Mouse (Mus musculus) forebrain, postnatal 0 days (tissue): ENCODE results near the gene Zscan2. TPM values are rescaled to one million over a fixed set of nuclear protein-coding genes. Genes with fewer than 3 reads are reported as not detected.

ENCODE experiments used
- ATAC-seq: fragments of 200-750 bp; cut with Nextera tagmentation; 2 replicates; pipeline ENCODE4 v1.8.0; 2017; ENCODE audit warnings: mild to moderate bottlenecking, moderate library complexity
- DNase-seq: peaks from one replicate; pipeline ENCODE4 v3.0.0-alpha.2; 2015
- H3K27ac ChIP-seq: fragments of 300-500 bp; sonication (generic); 2 replicates; pipeline ENCODE4 v1.5.1; 2014; ENCODE audit warnings: low read depth, mild to moderate bottlenecking, antibody characterized with exemption, low read length, moderate library complexity, mixed read lengths
- H3K27me3 ChIP-seq: fragments of 300-500 bp; sonication (generic); 2 replicates; pipeline ENCODE4 v1.6.1; 2014; ENCODE audit warnings: mild to moderate bottlenecking, low read length, mixed read lengths; ENCODE audit not compliant: insufficient read depth
- H3K36me3 ChIP-seq: fragments of 300-500 bp; sonication (generic); 2 replicates; pipeline ENCODE4 v1.6.1; 2014; ENCODE audit warnings: mild to moderate bottlenecking, moderate library complexity; ENCODE audit not compliant: insufficient read depth
- H3K4me1 ChIP-seq: fragments of 300-500 bp; sonication (generic); 2 replicates; pipeline ENCODE4 v1.6.1; 2014; ENCODE audit warnings: antibody characterized with exemption; ENCODE audit not compliant: insufficient read depth
- H3K4me2 ChIP-seq: fragments of 300-500 bp; sonication (generic); 2 replicates; pipeline ENCODE4 v1.6.1; 2014; ENCODE audit warnings: low read depth, mild to moderate bottlenecking, moderate library complexity
- H3K4me3 ChIP-seq: fragments of 300-500 bp; sonication (generic); 2 replicates; pipeline ENCODE4 v1.5.1; 2014; ENCODE audit warnings: low read depth, low read length, mixed read lengths
- H3K9ac ChIP-seq: fragments of 300-500 bp; sonication (generic); 2 replicates; pipeline ENCODE4 v1.6.1; 2014; ENCODE audit warnings: mild to moderate bottlenecking
- H3K9me3 ChIP-seq: fragments of 300-500 bp; sonication (generic); 2 replicates; pipeline ENCODE4 v1.6.1; 2016; ENCODE audit warnings: low read length
- CTCF ChIP-seq: sonication (generic); IDR thresholded peaks from 2 replicates; pipeline ENCODE4 v1.5.1; 2016; ENCODE audit warnings: antibody characterized with exemption, control low read depth, low read depth
- WGBS: fragments of 180-500 bp; shearing (Covaris S2); extraction: QIAGEN DNeasy Blood & Tissue Kit; methylation state at CpG from one replicate; pipeline ENCODE4 v1.1.7; 2014; 5-methylcytosine and 5-hydroxymethylcytosine counted together
- polyA plus RNA-seq: library from polyadenylated mRNA; unstranded; fragments of >200 nt; fragmentation: Nextera tagmentation; extraction: Ambion mirVana; gene quantifications from 2 replicates; pipeline ENCODE4 v1.2.1, GENCODE M21; 2015
- total RNA-seq: library from RNA; depleted of rRNA; stranded (reverse); fragments of >200 nt; gene quantifications from 2 replicates; pipeline ENCODE4 v1.2.3, GENCODE M21; 2014

Zscan2 gene
- total and polyA plus RNA-seq, 2 experiments from 2014 or later: 3.3 to 38.3 TPM

GRCm38 (mm10) chr7:80837736-80838135 is 23.0 kb upstream of the Zscan2 start:
- ATAC-seq (no peak), DNase-seq (no peak)
- Histone ChIP-seq H3K9me3 (no peaks in the 10 kb centered on the region), H3K4me3 (no peak overlapping the region), H3K4me2 (no peak overlapping the region), H3K27me3 (no peaks in the 10 kb centered on the region), H3K4me1 (no peaks in the 10 kb centered on the region), H3K36me3 (no peaks in the 10 kb centered on the region), H3K27ac (no peak overlapping the region), H3K9ac (no peak overlapping the region)
- no peak for TF ChIP-seq CTCF
- WGBS: 48% methylated on average over 9 of the region's 9 CpGs

- no peaks in the 10 kb centered on the region for H3K36me3 ChIP-seq
- H3K4me3 ChIP-seq: no peak overlapping the region
- no peak overlapping the region for H3K9ac ChIP-seq
- no peak overlapping the region for H3K27ac ChIP-seq
- no peaks in the 10 kb centered on the region for H3K4me1 ChIP-seq
- no peaks in the 10 kb centered on the region for H3K27me3 ChIP-seq
- H3K4me2 ChIP-seq: no peak overlapping the region
- WGBS: 49% methylated on average over 7 of the region's 7 CpGs
- TF ChIP-seq CTCF: no peak
- ATAC-seq (no peak), DNase-seq (no peak)
- no peaks in the 10 kb centered on the region for H3K9me3 ChIP-seq
Measured at GRCm38 (mm10) chr7:80838247-80838646, 22.5 kb upstream of the Zscan2 start.

- DNase-seq: no peak
- Histone ChIP-seq H3K9ac (no peak overlapping the region), H3K36me3 (no peaks in the 10 kb centered on the region), H3K27ac (no peak overlapping the region), H3K4me3 (no peak overlapping the region), H3K9me3 (no peaks in the 10 kb centered on the region), H3K4me2 (no peak overlapping the region), H3K27me3 (no peaks in the 10 kb centered on the region), H3K4me1 (no peaks in the 10 kb centered on the region)
- no peak for ATAC-seq
- no peak for TF ChIP-seq CTCF
Measured at GRCm38 (mm10) chr7:80839755-80840154, 21.0 kb upstream of the Zscan2 start.

- H3K9ac ChIP-seq: no peak overlapping the region
- no peaks in the 10 kb centered on the region for H3K9me3 ChIP-seq
- no peak overlapping the region for H3K4me2 ChIP-seq
- ATAC-seq: no peak
- no peak overlapping the region for H3K4me3 ChIP-seq
- H3K27me3 ChIP-seq: no peaks in the 10 kb centered on the region
- H3K27ac ChIP-seq: no peak overlapping the region
- WGBS: 24% methylated on average over 1 of the region's 1 CpGs
- no peak for TF ChIP-seq CTCF
- H3K4me1 ChIP-seq: no peaks in the 10 kb centered on the region
- H3K36me3 ChIP-seq: no peaks in the 10 kb centered on the region
- no peak for DNase-seq
Measured at GRCm38 (mm10) chr7:80840241-80840640, 20.5 kb upstream of the Zscan2 start.

GRCm38 (mm10) chr7:80840937-80841336 is 19.8 kb upstream of the Zscan2 start:
- Histone ChIP-seq H3K9ac (no peak overlapping the region), H3K9me3 (no peaks in the 10 kb centered on the region), H3K4me1 (no peaks in the 10 kb centered on the region), H3K27me3 (no peaks in the 10 kb centered on the region), H3K4me2 (no peak overlapping the region), H3K36me3 (no peaks in the 10 kb centered on the region), H3K27ac (no peak overlapping the region), H3K4me3 (no peak overlapping the region)
- no peak for ATAC-seq
- WGBS: 71% methylated on average over 4 of the region's 4 CpGs
- TF ChIP-seq CTCF: no peak
- no peak for DNase-seq

GRCm38 (mm10) chr7:80842132-80842531 is 18.6 kb upstream of the Zscan2 start:
- Histone ChIP-seq H3K4me3 (no peak overlapping the region), H3K27ac (no peak overlapping the region), H3K27me3 (no peaks in the 10 kb centered on the region), H3K36me3 (no peaks in the 10 kb centered on the region), H3K9me3 (no peaks in the 10 kb centered on the region), H3K4me2 (no peak overlapping the region), H3K4me1 (no peaks in the 10 kb centered on the region), H3K9ac (no peak overlapping the region)
- no peak for DNase-seq
- WGBS: 71% methylated on average over 5 of the region's 5 CpGs
- ATAC-seq: no peak
- no peak for TF ChIP-seq CTCF

- no peaks in the 10 kb centered on the region for H3K9me3 ChIP-seq
- no peak overlapping the region for H3K9ac ChIP-seq
- H3K4me1 ChIP-seq: no peaks in the 10 kb centered on the region
- DNase-seq (no peak), ATAC-seq (no peak)
- no peak overlapping the region for H3K4me2 ChIP-seq
- no peaks in the 10 kb centered on the region for H3K27me3 ChIP-seq
- no peak overlapping the region for H3K4me3 ChIP-seq
- WGBS: 88% methylated on average over 1 of the region's 1 CpGs
- no peak overlapping the region for H3K27ac ChIP-seq
- no peak for TF ChIP-seq CTCF
- H3K36me3 ChIP-seq: no peaks in the 10 kb centered on the region
Measured at GRCm38 (mm10) chr7:80843176-80843575, 17.5 kb upstream of the Zscan2 start.
